Mouse (Mus musculus) embryonic facial prominence, embryonic 13.5 days (tissue): Measurements from ENCODE around the gene Cblc. TPM values are rescaled to one million over a fixed set of nuclear protein-coding genes. Genes with fewer than 3 reads are reported as not detected.

Experiments used
- ATAC-seq: fragments of 200-750 bp; cut with Nextera tagmentation; 2 replicates; pipeline ENCODE4 v1.8.0; 2017; ENCODE audit warnings: low read depth; ENCODE audit not compliant: insufficient number of reproducible peaks, insufficient read depth, low FRiP score, low TSS enrichment
- H3K27ac ChIP-seq: fragments of 300-500 bp; sonication (generic); 2 replicates; pipeline ENCODE4 v1.5.1; 2015; ENCODE audit warnings: moderate library complexity, mild to moderate bottlenecking, inconsistent platforms
- H3K27me3 ChIP-seq: fragments of 300-500 bp; sonication (generic); 2 replicates; pipeline ENCODE4 v1.6.1; 2015; ENCODE audit warnings: mild to moderate bottlenecking, inconsistent platforms
- H3K36me3 ChIP-seq: fragments of 300-500 bp; sonication (generic); 2 replicates; pipeline ENCODE4 v1.6.1; 2015; ENCODE audit warnings: mild to moderate bottlenecking, inconsistent platforms
- H3K4me1 ChIP-seq: fragments of 300-500 bp; sonication (generic); 2 replicates; pipeline ENCODE4 v1.6.1; 2015; ENCODE audit warnings: inconsistent platforms
- H3K4me2 ChIP-seq: fragments of 300-500 bp; sonication (generic); 2 replicates; pipeline ENCODE4 v1.6.1; 2015; ENCODE audit warnings: moderate library complexity, mild to moderate bottlenecking, inconsistent platforms
- H3K4me3 ChIP-seq: fragments of 300-500 bp; sonication (generic); 2 replicates; pipeline ENCODE4 v1.5.1; 2015; ENCODE audit warnings: mild to moderate bottlenecking, inconsistent platforms
- H3K9ac ChIP-seq: fragments of 300-500 bp; sonication (generic); 2 replicates; pipeline ENCODE4 v1.6.1; 2015; ENCODE audit warnings: mild to moderate bottlenecking, inconsistent platforms
- H3K9me3 ChIP-seq: fragments of 300-500 bp; sonication (generic); 2 replicates; pipeline ENCODE4 v1.6.1; 2016; ENCODE audit warnings: inconsistent platforms
- WGBS: fragments of 180-500 bp; shearing (Covaris S2); methylation state at CpG from one replicate; pipeline ENCODE4 v1.1.7; 2015; ENCODE audit warnings: mixed read lengths; 5-methylcytosine and 5-hydroxymethylcytosine counted together
- polyA plus RNA-seq: library from polyadenylated mRNA; unstranded; fragments of >200 nt; fragmentation: Nextera tagmentation; extraction: Ambion mirVana; gene quantifications from 2 replicates; pipeline ENCODE4 v1.2.1, GENCODE M21; 2015

Gene Cblc
- polyA plus RNA-seq, 1 experiment from 2014 or later: 8.1 TPM

DNA sequence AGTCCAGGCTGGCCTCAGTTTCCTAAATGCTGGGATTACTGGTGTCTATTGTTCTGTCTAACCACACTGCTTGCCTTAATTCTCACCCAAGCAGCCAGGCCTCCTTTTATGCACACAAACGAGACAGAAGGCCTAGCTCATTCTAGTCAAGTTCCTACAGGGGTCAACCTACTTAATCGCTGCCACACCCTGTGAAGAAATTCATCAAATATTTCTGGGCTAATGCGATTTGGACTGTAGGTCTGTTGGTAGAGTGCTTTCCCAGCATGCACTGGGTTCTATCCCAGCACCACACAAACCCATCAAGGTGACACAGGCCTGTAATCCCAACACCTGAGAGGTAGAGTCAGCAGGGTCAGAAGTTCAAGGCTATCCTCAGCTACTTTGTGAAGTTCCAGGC, 33.1 kb upstream of the Cblc start:
- no peaks in the 10 kb centered on the region for H3K36me3 ChIP-seq
- H3K4me2 ChIP-seq: no peak overlapping the region
- no peak overlapping the region for H3K9ac ChIP-seq
- ATAC-seq: no peak
- WGBS: 85% methylated on average over 3 of the region's 3 CpGs
- H3K9me3 ChIP-seq: no peaks in the 10 kb centered on the region
- H3K27ac ChIP-seq: no peak overlapping the region
- peaks cover 24% of the 10 kb centered on the region for H3K4me1 ChIP-seq
- H3K4me3 ChIP-seq: no peak overlapping the region
- H3K27me3 ChIP-seq: no peaks in the 10 kb centered on the region; the same call in 1 of the 2 replicates

DNA sequence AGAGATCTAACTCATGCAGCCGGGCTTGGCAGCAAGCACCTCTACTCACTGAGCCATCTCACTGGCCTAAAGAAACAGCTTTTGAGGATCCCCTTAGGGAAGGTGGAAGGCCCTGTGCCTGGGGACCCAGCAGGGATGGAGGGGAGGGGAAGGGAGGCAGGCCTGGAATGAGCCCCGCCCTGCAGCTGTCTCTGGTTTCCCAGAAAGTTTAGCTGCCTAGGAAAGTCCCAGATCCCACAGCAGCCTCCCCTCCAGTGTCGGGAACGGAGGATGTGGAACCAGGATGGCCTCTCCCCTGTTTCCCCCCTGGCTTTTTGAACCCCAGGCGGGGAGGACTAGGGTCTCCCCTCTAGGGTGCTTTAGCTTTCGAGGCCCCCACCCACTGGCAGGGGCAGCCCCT, 30.1 kb upstream of the Cblc start:
- ATAC-seq: no peak
- H3K4me1 ChIP-seq: peaks cover 50% of the 10 kb centered on the region
- 27% methylated on average over 6 of the region's 6 CpGs for WGBS
- H3K27ac ChIP-seq: peak overlapping the region; percentile 51
- H3K9ac ChIP-seq: no peak overlapping the region
- no peak overlapping the region for H3K4me2 ChIP-seq
- no peaks in the 10 kb centered on the region for H3K9me3 ChIP-seq
- H3K27me3 ChIP-seq: peaks cover 15% of the 10 kb centered on the region
- H3K36me3 ChIP-seq: no peaks in the 10 kb centered on the region
- no peak overlapping the region for H3K4me3 ChIP-seq

DNA sequence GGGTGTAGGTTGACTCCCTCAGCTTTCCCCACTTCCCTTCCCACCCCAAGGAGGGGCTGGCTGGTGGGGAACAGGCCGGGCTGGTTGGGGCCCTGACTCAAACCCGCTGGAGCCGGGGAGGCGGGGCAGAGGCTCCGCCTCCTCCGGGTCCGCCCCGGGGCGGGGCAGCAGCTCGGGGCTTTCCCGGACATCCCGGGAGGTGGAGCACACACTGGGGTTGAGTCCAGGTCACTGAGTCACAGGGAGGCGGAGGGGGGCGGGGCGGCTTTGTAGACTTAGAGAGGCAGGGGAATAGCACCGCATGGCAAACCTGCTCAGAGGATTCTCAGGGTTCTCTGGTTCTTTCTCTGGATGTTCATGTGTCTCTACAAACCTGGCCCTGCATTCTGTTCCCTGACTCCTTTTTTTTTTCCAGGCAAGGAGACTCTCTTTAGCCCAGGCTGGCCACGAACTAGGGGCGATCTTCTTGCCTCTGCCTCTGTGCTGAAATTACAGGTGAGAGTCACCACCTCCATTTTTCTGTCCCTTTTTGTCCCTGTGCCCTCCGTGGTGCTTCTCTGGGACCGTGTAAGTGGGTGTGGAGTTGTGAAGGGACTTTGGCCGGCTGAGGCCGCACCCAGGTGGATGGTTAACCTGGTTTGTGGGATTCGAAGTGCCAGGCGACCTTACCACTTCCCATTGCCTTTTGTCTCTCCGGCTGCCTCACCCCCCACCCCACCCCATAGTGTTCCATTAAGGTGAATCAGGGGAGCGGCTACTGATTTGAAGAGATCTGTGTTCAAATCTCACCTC, 27.8 kb upstream of the Cblc start:
- peaks cover 39% of the 10 kb centered on the region for H3K4me1 ChIP-seq
- H3K4me3 ChIP-seq: peak overlapping the region; percentile 1; the same call in 1 of the 2 replicates
- H3K4me2 ChIP-seq: peak overlapping the region; percentile 77
- no peaks in the 10 kb centered on the region for H3K36me3 ChIP-seq
- peaks cover 26% of the 10 kb centered on the region for H3K27me3 ChIP-seq
- H3K9me3 ChIP-seq: 0 out of 2 replicates have a peak, but pooled peaks cover 5% of the 10 kb centered on the region
- peak overlapping the region; percentile 36; the same call in 1 of the 2 replicates for H3K9ac ChIP-seq
- peak overlapping the region; percentile 92 for H3K27ac ChIP-seq
- 24% methylated on average over 26 of the region's 26 CpGs for WGBS
- ATAC-seq: peak; percentile 89

DNA sequence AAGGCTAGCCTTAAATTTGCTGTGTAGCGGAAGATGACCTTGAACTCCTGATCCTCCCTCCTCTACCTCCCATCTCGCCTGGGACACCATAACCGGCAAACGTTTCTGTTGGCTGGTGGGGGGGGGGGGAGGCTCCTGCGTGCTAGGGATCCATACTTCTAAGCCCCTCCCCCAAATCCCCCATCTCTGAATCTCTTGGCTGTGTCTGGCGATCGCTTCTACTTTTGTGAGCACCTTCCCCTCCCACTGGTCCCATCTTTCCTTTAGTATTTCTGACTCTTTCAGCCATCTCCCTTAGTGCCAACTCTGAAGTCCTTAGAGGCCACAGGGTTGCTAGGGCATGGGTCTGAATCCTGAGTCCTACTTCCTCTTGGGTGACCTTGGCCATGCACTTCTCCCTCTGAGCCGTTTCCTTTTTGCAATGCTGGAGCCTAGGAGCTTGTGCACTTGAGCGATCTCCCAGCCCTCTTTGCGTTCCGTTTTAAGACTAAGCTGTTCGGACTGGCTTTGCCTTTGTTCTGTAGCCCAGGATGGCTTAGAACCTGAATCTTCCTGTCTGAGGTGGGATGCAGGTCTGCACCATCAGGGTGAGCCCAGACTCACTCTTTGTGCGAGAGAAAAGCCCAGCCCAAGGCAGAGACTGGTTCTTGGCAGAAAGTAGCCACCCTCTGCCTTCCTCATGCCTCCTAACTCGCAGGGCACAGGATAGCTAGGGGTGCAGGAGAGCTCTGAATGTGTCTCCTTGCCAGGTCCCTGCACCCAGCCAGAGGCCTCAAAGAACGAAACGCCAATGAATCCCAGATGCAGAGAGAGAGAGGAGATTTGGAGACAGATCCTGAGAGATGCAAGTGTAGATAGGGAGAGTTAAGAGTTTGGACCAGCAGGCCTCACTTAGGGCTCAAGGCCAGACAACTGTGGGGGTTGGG, 26.9 kb upstream of the Cblc start:
- H3K27ac ChIP-seq: peak overlapping the region; percentile 92
- H3K9ac ChIP-seq: peak overlapping the region; percentile 23
- WGBS: 18% methylated on average over 16 of the region's 16 CpGs
- H3K4me1 ChIP-seq: peaks cover 39% of the 10 kb centered on the region
- H3K36me3 ChIP-seq: no peaks in the 10 kb centered on the region
- peak overlapping the region; percentile 77 for H3K4me2 ChIP-seq
- 0 out of 2 replicates have a peak, but pooled peaks cover 5% of the 10 kb centered on the region for H3K9me3 ChIP-seq
- H3K27me3 ChIP-seq: peaks cover 26% of the 10 kb centered on the region
- peak; percentile 53 for ATAC-seq
- peak overlapping the region; percentile 51; the same call in 1 of the 2 replicates for H3K4me3 ChIP-seq

DNA sequence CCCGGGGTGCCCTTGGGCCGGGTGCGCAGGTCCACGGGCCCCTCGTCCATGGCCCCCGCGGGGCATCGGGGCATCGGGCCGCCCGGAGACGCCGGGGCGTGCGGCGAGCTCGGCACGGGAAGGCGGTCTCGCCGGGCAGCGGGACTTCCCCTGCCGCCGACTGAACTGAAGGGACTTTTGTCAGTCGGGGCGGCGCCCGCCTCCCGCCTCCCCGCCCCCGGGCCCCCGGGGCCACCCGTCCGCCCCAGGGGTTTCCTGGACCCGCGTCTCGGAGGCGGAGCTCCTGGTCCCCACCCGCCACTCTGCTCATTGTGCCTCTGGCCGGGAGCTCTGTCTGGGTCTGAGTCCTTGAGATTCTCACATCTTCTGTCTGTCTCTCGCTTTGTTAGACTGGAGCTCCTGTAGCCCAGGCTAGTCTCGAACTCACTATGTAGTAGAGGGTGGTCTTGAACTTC, 26.0 kb upstream of the Cblc start, which contains the start of gene Bcl3:
Gene Bcl3, minus strand, starts transcription at position 167 of the 455 bp plus-strand sequence.
- Histone ChIP-seq H3K9ac (peak within 1 kb of the TSS; percentile 75), H3K4me2 (peak within 1 kb of the TSS; percentile 77), H3K4me3 (peak within 1 kb of the TSS; percentile 51), H3K27me3 (peaks cover 26% of the 10 kb centered on the region), H3K27ac (peak within 1 kb of the TSS; percentile 92), H3K9me3 (0 out of 2 replicates have a peak, but pooled peaks cover 5% of the 10 kb centered on the region), H3K36me3 (no peaks in the 10 kb centered on the region), H3K4me1 (peaks cover 43% of the 10 kb centered on the region)
- ATAC-seq: no peak
- WGBS: 1% methylated on average over 41 of the region's 42 CpGs

DNA sequence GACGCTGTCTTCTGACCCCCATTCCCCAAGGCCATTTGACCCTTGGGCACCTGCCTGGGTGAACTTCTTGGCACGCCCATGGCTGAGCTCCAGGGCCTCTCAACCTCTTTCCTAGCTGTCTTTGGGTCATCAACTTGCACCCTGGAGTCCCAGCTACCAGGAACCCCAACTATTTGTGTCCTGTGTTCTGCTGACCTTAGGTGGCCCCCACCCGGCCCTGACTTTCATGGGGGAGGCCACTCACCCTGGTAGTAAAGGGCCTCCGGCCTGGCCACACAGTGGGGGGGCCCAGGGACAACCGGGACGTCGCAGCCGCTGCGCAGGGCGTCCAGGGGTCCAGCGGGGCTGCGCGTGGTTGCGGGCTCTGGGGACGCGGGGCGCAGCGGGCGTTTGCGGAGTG, 25.6 kb upstream of the Cblc start:
- H3K4me1 ChIP-seq: peaks cover 47% of the 10 kb centered on the region
- H3K27me3 ChIP-seq: peaks cover 26% of the 10 kb centered on the region
- H3K9me3 ChIP-seq: 0 out of 2 replicates have a peak, but pooled peaks cover 5% of the 10 kb centered on the region
- peak overlapping the region; percentile 77 for H3K4me2 ChIP-seq
- H3K9ac ChIP-seq: peak overlapping the region; percentile 75
- no peaks in the 10 kb centered on the region for H3K36me3 ChIP-seq
- ATAC-seq: no peak
- peak overlapping the region; percentile 51 for H3K4me3 ChIP-seq
- H3K27ac ChIP-seq: peak overlapping the region; percentile 92; the same call in 1 of the 2 replicates
- 4% methylated on average over 20 of the region's 20 CpGs for WGBS

DNA sequence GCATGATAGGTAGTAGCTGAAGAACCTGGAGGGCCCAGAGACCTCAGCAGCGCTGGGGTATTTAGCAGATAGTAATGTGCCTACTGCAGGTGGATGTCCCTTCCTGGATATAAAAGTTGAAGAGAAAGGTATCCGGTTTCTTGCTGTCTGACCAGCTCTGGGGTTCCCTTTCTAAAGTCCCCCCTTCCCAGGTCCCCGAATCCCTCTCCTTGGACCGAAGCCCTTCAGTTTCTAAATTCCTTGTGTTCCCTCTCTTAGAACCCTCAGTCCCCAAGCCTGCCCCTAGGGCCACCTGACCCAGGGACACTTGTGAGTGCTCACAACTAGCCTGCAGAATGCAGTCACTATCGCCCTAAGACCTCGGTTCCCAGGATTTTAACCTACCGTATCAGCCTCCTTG, 25.0 kb upstream of the Cblc start:
- Histone ChIP-seq H3K9me3 (0 out of 2 replicates have a peak, but pooled peaks cover 5% of the 10 kb centered on the region), H3K4me2 (peak overlapping the region; percentile 77), H3K36me3 (no peaks in the 10 kb centered on the region), H3K27me3 (peaks cover 26% of the 10 kb centered on the region), H3K9ac (no peak overlapping the region), H3K27ac (no peak overlapping the region), H3K4me3 (peak overlapping the region; percentile 51), H3K4me1 (peaks cover 47% of the 10 kb centered on the region)
- 55% methylated on average over 7 of the region's 7 CpGs for WGBS
- ATAC-seq: no peak

DNA sequence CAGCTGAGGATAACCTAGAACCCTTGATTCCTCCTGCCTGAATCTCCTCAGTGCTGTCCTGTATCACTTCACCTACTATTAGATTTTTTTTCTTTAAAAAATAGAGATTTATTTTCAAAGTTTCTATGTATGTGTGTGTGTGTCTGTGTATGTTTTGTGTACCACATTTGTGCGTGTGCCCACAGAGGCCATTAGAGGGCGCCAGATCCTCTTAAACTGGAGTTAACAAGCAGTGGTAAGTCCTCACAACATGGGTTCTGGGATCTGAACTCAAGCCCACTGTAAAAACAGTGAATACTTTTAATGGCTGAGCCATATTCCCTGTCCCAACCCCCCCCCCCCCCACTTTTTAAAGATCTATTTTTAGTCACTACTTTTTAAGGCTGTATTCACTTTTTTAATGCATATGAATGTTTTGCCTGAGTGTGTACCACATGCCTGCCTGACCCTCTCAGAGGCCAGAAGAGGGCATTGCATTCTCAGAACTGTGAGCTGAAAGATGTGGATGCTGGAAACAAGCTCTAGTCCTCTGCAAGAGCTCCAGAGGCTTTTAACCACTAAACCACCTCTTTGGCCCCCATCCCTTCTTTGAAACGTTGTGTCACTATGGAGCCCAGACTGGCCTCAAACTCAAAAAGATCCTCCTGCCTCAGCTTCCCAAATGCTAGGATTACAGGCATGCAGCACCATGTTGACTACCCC, 23.9 kb upstream of the Cblc start:
- peaks cover 26% of the 10 kb centered on the region for H3K27me3 ChIP-seq
- peaks cover 56% of the 10 kb centered on the region for H3K4me1 ChIP-seq
- no peak overlapping the region for H3K4me3 ChIP-seq
- H3K27ac ChIP-seq: no peak overlapping the region
- no peaks in the 10 kb centered on the region for H3K36me3 ChIP-seq
- no peak for ATAC-seq
- no peak overlapping the region for H3K9ac ChIP-seq
- no peak overlapping the region for H3K4me2 ChIP-seq
- 71% methylated on average over 3 of the region's 3 CpGs for WGBS
- 0 out of 2 replicates have a peak, but pooled peaks cover 5% of the 10 kb centered on the region for H3K9me3 ChIP-seq

DNA sequence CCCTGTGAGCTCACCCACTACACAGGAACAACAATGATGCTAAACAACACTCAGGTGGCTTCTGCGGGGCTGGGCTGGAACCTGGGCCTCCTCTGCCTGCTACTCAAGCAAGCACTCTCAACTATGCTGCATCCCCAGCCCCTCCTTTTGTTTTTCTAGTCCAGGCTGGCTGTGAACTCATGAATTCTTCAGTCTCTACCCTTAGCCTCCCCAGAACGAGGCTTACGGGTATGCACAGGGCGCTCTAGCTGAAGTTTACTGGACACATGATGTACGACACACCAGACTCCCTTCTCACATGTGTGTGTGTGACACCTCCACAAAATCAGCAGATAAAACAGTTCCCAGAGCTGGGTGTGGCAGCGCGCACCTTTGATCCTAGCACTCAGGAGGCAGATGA, 22.3 kb upstream of the Cblc start:
- WGBS: 85% methylated on average over 7 of the region's 7 CpGs
- no peak for ATAC-seq
- Histone ChIP-seq H3K4me2 (no peak overlapping the region), H3K4me1 (peaks cover 48% of the 10 kb centered on the region), H3K27me3 (peaks cover 26% of the 10 kb centered on the region), H3K27ac (no peak overlapping the region; the same call in 1 of the 2 replicates), H3K36me3 (no peaks in the 10 kb centered on the region), H3K9me3 (0 out of 2 replicates have a peak, but pooled peaks cover 5% of the 10 kb centered on the region), H3K9ac (no peak overlapping the region), H3K4me3 (no peak overlapping the region)

DNA sequence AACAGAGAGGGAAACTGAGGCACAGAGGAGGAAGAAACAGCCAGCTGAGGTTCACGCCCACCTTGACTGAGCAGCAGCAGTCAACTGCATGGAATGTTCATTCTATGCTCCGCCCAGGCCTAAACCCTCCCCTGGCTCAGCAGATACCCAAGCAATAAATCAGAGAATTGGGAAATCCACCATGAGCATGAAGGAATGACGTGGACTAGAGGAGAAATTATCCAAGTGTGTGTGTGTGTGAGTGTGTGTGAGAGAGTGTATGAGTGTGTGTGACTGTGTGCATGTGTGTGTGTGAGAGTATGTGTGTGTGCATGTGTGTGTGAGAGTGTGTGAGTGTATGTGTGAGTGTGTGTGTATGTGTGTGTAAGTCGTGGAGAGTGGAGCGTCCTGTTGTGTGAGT, 21.8 kb upstream of the Cblc start:
- Histone ChIP-seq H3K4me1 (peaks cover 43% of the 10 kb centered on the region), H3K4me3 (no peak overlapping the region), H3K27ac (no peak overlapping the region; the same call in 1 of the 2 replicates), H3K36me3 (no peaks in the 10 kb centered on the region), H3K9me3 (0 out of 2 replicates have a peak, but pooled peaks cover 5% of the 10 kb centered on the region), H3K27me3 (peaks cover 28% of the 10 kb centered on the region), H3K4me2 (no peak overlapping the region), H3K9ac (no peak overlapping the region)
- WGBS: 74% methylated on average over 5 of the region's 5 CpGs
- no peak for ATAC-seq
